Mouse (Mus musculus) olfactory bulb, adult 2 months (tissue): ENCODE measurements around the gene Usb1. TPM values are rescaled to one million over a fixed set of nuclear protein-coding genes. Genes with fewer than 3 reads are reported as not detected.

Experiments used
- H3K27ac ChIP-seq: fragments of 200-500 bp; 2 replicates; pipeline ENCODE4 v1.5.1; 2012; ENCODE audit warnings: low read depth, low read length; ENCODE audit not compliant: insufficient read depth
- H3K4me1 ChIP-seq: fragments of 200-500 bp; 2 replicates; pipeline ENCODE4 v1.6.1; 2012; ENCODE audit warnings: low read length; ENCODE audit not compliant: control insufficient read depth, insufficient read depth
- H3K4me3 ChIP-seq: fragments of 200-500 bp; 2 replicates; pipeline ENCODE4 v1.5.1; 2012; ENCODE audit warnings: mild to moderate bottlenecking, low read depth, low read length, moderate library complexity; ENCODE audit not compliant: insufficient read depth
- CTCF ChIP-seq: fragments of 200-500 bp; IDR thresholded peaks from 2 replicates; pipeline ENCODE4 v1.5.1; 2012; ENCODE audit warnings: low read depth, mild to moderate bottlenecking, low read length, moderate library complexity; ENCODE audit not compliant: insufficient read depth
- POLR2A ChIP-seq: fragments of 200-500 bp; IDR thresholded peaks from 2 replicates; pipeline ENCODE4 v1.6.1; 2012; ENCODE audit warnings: mild to moderate bottlenecking, low read depth, low read length, moderate library complexity; ENCODE audit not compliant: insufficient read depth
- WGBS: fragments of 180-500 bp; shearing (Covaris S2); methylation state at CpG from one replicate; pipeline ENCODE4 v1.1.7; 2018; 5-methylcytosine and 5-hydroxymethylcytosine counted together
- polyA plus RNA-seq: library from polyadenylated mRNA; stranded (reverse); fragments of >200 nt; gene quantifications from 2 replicates; pipeline ENCODE4 v1.2.4, GENCODE M21; 2012; ENCODE audit warnings: low replicate concordance; ENCODE audit not compliant: missing spikeins, insufficient read depth, insufficient read length

The Usb1 gene
- polyA plus RNA-seq, 1 experiment = not detected

DNA sequence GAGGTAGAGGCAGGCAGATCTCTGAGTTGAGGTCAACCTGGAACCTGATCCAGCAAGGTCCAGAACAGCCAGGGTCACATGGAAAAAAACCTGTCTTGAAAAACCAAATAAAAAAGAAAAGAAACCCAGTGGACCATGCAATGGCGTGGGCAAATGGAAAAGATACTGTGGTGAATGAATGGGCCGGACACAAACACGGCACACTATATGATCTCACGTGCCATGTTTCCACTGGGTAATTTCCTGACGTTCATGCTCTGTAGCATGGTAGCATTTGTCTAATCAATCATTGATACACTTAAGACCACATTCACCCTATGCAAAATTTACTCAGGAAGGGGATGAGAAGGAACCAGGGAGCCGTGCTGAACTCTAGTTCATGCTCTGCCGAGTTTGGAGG lies 59.0 kb downstream of the Usb1 start:
- H3K4me1 ChIP-seq = peaks cover 10% of the 10 kb centered on the region; the same call in 1 of the 2 replicates
- no peak overlapping the region for H3K4me3 ChIP-seq
- 83% methylated on average over 7 of the region's 7 CpGs for WGBS
- no peak overlapping the region for H3K27ac ChIP-seq
- TF ChIP-seq POLR2A (no peak), CTCF (no peak)

DNA sequence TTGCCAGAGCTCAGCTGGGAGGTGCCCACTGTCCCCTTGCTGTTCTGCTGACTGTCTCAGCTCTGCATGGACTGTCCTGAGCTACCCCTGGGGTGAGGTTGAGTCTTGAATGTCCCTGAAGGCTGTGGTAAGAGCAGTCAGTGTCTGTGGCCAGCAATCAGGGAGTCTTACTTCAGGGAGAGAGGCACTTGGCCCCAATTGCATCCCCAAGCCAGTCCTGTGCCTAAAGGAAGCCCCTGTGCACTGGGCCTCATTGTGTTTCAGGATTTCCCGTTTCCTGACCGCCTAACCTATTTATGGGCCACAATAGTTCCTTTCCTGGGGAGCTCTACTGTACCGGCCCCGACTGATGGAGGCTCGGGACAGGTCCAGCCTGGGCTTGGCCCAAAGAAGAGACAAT lies 60.5 kb downstream of the Usb1 start:
- TF ChIP-seq POLR2A (no peak), CTCF (no peak)
- 71% methylated on average over 5 of the region's 5 CpGs for WGBS
- no peak overlapping the region for H3K27ac ChIP-seq
- no peak overlapping the region for H3K4me3 ChIP-seq
- peaks cover 14% of the 10 kb centered on the region for H3K4me1 ChIP-seq

DNA sequence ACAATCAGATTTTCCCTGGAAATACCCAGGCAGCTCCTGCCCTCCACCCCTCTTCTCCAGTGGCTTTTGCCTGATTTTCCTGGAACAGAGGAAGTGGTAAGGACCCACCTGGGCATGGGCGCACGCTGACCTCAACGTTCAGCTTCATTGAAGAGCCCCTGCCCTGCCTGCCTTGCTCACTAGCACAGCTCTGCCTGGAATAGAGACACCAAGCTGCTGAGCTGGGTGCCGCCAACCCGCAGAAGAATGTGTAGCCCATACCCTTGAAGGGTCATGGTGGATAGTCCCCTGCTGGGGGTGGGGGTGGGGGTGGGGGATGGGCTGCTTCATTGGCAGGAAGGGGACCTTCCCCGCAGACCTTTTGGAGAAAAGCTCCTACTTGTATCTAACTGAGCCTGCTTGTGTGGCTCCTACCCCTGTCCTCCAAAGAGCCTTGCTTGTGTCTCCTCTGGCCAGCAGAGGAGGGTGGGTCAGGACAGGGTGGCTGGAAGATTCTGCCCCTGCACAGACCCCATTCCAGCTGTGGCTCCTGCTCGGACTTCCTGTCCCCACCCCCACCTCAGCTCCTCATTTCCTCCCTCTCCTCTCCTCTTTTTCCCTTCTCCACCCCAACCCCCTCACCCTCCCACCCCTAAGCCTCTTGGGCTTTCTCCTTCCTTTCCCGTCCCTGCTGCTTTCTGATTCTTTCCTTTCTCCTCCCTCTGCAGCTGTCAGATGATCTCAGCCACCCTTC lies 63.3 kb downstream of the Usb1 start:
- TF ChIP-seq CTCF (no peak), POLR2A (no peak)
- Histone ChIP-seq H3K4me1 (peaks cover 9% of the 10 kb centered on the region), H3K27ac (no peak overlapping the region), H3K4me3 (no peak overlapping the region)
- WGBS = 58% methylated on average over 8 of the region's 8 CpGs

DNA sequence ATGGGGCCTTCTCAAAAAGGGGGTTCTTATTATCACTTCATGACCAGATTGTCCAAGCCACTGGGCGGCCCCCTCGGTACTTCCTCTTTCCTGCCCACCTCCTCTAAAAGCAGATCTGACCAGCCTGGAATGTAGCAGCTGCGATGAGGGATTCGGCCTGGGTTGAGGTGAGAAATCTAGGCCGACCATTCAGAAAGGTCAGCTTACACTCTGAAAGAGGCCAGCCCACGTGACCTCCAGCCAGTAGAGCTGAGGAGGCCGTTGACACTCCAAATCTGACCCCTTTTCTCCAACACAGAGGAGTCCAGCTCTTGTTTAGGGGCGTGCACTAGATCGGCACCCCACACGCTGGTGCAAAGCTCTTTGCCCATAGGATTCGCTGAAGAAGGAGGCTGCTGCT lies 64.7 kb downstream of the Usb1 start:
- whole genome bisulfite sequencing = 79% methylated on average over 11 of the region's 11 CpGs
- Histone ChIP-seq H3K27ac (no peak overlapping the region), H3K4me3 (no peak overlapping the region), H3K4me1 (peaks cover 9% of the 10 kb centered on the region)
- TF ChIP-seq POLR2A = no peak
- TF ChIP-seq CTCF = no peak

Other genes with a start within 250 kb of the Usb1 start
- not detected in 2 replicates for gene Kifc3, start 129.5 kb upstream of the Usb1 start, polyA plus RNA-seq
- gene Cngb1, start 25.7 kb upstream of the Usb1 start, polyA plus RNA-seq = not detected in 2 replicates
- gene Tepp, start 21.7 kb upstream of the Usb1 start, polyA plus RNA-seq = not detected in 2 replicates
- gene Zfp319, start 334 bp upstream of the Usb1 start, polyA plus RNA-seq = not detected in 2 replicates
- gene Mmp15, start 20.0 kb downstream of the Usb1 start, polyA plus RNA-seq = not detected in 2 replicates
- gene Cfap20, start 102.6 kb downstream of the Usb1 start, polyA plus RNA-seq = not detected in 2 replicates
- gene Csnk2a2, start 157.8 kb downstream of the Usb1 start, polyA plus RNA-seq = not detected in 2 replicates
- gene Ccdc113, start 201.8 kb downstream of the Usb1 start, polyA plus RNA-seq = not detected in 2 replicates
- gene Prss54, start 244.1 kb downstream of the Usb1 start, polyA plus RNA-seq = not detected in 2 replicates